Mouse (Mus musculus) midbrain, embryonic 11.5 days (tissue): ENCODE measurements at regions not wholly inside any gene's neighbourhood (a gene's known extent, or its start where the extent isn't known, plus 50 kb on each side); places are given as distances from the start of the nearest gene placed in this dataset.

Experiments
- ATAC-seq: fragments of 200-750 bp; cut with Nextera tagmentation; 2 replicates; pipeline ENCODE4 v1.8.0; 2017; ENCODE audit warnings: moderate TSS enrichment, moderate library complexity; ENCODE audit not compliant: low FRiP score
- DNase-seq: peaks from one replicate; pipeline ENCODE4 v3.0.0; 2015; ENCODE audit warnings: low spot score; ENCODE audit errors: missing footprints
- H3K27ac ChIP-seq: fragments of 300-500 bp; sonication (generic); 2 replicates; pipeline ENCODE4 v1.5.1; 2014; ENCODE audit warnings: low read depth, low read length
- H3K27me3 ChIP-seq: fragments of 300-500 bp; sonication (generic); 2 replicates; pipeline ENCODE4 v1.6.1; 2014; ENCODE audit warnings: mild to moderate bottlenecking, low read length, moderate library complexity, mixed read lengths; ENCODE audit not compliant: control insufficient read depth, insufficient read depth
- H3K36me3 ChIP-seq: fragments of 300-500 bp; sonication (generic); 2 replicates; pipeline ENCODE4 v1.6.1; 2014; ENCODE audit warnings: mild to moderate bottlenecking, low read length, moderate library complexity, mixed read lengths; ENCODE audit not compliant: control insufficient read depth, insufficient read depth
- H3K4me1 ChIP-seq: fragments of 300-500 bp; sonication (generic); 2 replicates; pipeline ENCODE4 v1.6.1; 2014; ENCODE audit warnings: low read length; ENCODE audit not compliant: control insufficient read depth, insufficient read depth
- H3K4me2 ChIP-seq: fragments of 300-500 bp; sonication (generic); 2 replicates; pipeline ENCODE4 v1.6.1; 2014; ENCODE audit warnings: mild to moderate bottlenecking, moderate library complexity
- H3K4me3 ChIP-seq: fragments of 300-500 bp; sonication (generic); 2 replicates; pipeline ENCODE4 v1.5.1; 2014; ENCODE audit warnings: low read depth, low read length
- H3K9ac ChIP-seq: fragments of 300-500 bp; sonication (generic); 2 replicates; pipeline ENCODE4 v1.6.1; 2014; ENCODE audit warnings: low read length
- H3K9me3 ChIP-seq: fragments of 300-500 bp; sonication (generic); 2 replicates; pipeline ENCODE4 v1.6.1; 2016; ENCODE audit warnings: low read length; ENCODE audit not compliant: control insufficient read depth
- WGBS: fragments of 180-500 bp; shearing (Covaris S2); extraction: QIAGEN DNeasy Blood & Tissue Kit; methylation state at CpG from one replicate; pipeline ENCODE4 v1.1.7; 2014; 5-methylcytosine and 5-hydroxymethylcytosine counted together

DNA sequence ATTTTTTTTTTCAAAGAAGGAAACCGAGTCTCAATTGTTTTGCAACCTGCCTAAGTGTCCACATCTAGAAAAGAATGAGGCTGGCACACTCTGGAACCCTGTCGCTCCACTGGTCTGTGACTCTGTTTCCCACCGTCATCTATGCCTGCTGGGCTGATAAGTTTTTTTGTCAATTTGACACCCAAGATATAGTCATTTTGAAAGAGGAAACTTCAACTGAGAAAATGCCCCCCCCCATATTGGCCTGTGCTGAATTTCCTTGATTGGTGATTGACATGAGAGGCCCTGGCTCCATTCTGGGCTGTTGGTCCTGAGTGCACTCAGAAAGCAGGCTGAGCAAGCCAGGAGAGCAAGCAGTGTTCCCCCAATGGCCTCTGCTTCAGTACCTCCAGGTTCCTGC is 71.6 kb upstream of the Vps8 start:
- Histone ChIP-seq H3K27ac (no peak overlapping the region), H3K27me3 (no peaks in the 10 kb centered on the region), H3K4me1 (peaks cover 5% of the 10 kb centered on the region; the same call in 1 of the 2 replicates), H3K9me3 (no peaks in the 10 kb centered on the region), H3K9ac (no peak overlapping the region), H3K4me3 (no peak overlapping the region), H3K4me2 (no peak overlapping the region), H3K36me3 (no peaks in the 10 kb centered on the region)
- no peak for ATAC-seq
- WGBS, result 85% methylated on average over 3 of the region's 3 CpGs
- no peak for DNase-seq

DNA sequence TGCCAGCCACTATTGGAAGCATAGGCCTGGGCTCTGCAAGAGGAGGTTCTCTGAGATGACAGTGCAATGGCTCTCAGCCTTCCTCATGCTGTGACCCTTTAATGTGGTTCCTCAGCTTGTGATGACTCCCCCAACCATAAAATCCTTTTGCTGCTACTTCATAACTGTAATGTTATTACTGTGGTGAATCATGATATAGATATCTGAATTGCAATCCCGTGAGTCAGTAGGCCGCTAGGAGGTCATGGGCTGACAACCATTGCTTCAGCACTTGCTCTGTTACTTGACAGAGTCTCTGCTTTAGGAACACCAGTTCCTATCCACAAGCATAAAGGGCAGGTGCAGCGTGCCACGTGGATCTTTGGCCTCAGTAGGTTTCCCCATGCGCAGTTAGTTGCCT is 69.8 kb upstream of the Vps8 start:
- WGBS, result 47% methylated on average over 5 of the region's 5 CpGs
- H3K4me1 ChIP-seq, result peaks cover 5% of the 10 kb centered on the region
- H3K4me3 ChIP-seq, result no peak overlapping the region
- DNase-seq (no peak), ATAC-seq (no peak)
- no peaks in the 10 kb centered on the region for H3K36me3 ChIP-seq
- H3K27me3 ChIP-seq, result no peaks in the 10 kb centered on the region
- H3K27ac ChIP-seq, result no peak overlapping the region
- H3K9me3 ChIP-seq, result no peaks in the 10 kb centered on the region
- H3K9ac ChIP-seq, result no peak overlapping the region
- H3K4me2 ChIP-seq, result no peak overlapping the region

DNA sequence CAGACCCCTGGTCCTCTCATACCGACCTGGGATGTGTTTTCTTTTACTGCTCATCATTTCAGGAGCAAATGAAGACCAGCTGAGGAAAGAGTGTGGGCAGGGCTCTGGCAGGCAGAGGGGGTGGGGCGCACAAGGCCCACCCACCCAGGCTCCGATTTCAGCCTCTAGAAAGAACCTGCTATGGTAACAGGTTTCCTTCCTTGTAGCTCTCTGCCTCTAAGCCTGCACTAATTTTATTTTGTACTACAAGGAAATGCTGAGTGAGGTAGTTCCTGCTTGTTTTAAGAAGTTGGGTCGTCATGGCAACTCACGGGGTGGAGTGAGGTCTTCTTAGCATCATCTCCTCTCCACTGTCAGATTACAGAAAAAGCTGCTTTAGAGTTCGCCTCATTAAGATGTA is 69.4 kb upstream of the Vps8 start:
- Histone ChIP-seq H3K27me3 (no peaks in the 10 kb centered on the region), H3K27ac (no peak overlapping the region), H3K4me2 (no peak overlapping the region), H3K36me3 (no peaks in the 10 kb centered on the region), H3K9me3 (no peaks in the 10 kb centered on the region), H3K9ac (no peak overlapping the region), H3K4me1 (peaks cover 5% of the 10 kb centered on the region), H3K4me3 (no peak overlapping the region)
- 22% methylated on average over 6 of the region's 6 CpGs for WGBS
- DNase-seq (no peak), ATAC-seq (no peak)

DNA sequence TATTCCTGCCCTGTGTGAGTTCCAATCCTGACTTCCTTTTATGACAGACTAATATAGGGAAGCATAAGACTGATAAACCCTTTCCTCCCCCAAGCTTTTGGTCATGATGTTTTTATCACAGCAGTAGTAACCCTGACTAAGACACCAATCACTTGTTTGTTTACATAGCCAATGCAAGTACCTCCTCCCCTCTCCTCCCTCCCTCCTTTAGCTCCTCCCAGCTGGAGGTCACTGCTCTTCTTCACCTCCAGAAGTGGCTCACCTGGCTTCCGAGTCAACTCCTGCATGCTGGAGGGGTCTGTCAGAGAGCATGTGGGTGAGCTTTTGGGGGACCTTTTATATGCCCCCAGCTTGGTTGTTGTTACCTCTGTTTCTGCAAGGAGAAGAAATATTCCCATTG is 67.3 kb upstream of the Vps8 start:
- Histone ChIP-seq H3K27ac (no peak overlapping the region), H3K4me2 (no peak overlapping the region), H3K9me3 (no peaks in the 10 kb centered on the region), H3K4me3 (no peak overlapping the region), H3K27me3 (no peaks in the 10 kb centered on the region), H3K36me3 (no peaks in the 10 kb centered on the region), H3K4me1 (peaks cover 5% of the 10 kb centered on the region), H3K9ac (no peak overlapping the region)
- no peak for DNase-seq
- no peak for ATAC-seq
- 93% methylated on average over 1 of the region's 1 CpGs for WGBS

DNA sequence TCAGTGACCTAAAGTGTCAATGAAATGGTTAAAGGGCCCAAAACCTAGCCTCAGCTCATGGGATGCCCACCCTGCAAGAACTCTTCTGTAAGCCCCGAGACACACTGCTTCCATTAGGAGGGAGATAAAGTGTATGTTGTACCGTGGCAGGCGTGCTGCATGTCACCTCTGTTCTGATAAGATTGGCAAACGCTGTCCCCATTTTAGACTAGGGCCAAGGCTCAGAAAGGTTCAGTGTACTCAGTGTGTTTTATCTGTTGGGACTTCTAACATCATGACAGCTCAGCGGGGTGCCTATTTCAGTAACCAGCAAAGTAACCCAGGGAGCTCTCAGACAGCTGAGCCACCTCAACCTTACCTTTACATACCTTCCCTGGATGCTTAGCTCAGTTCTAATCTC is 65.5 kb upstream of the Vps8 start:
- ATAC-seq (no peak), DNase-seq (no peak)
- peaks cover 5% of the 10 kb centered on the region for H3K4me1 ChIP-seq
- no peak overlapping the region for H3K4me3 ChIP-seq
- WGBS, result 73% methylated on average over 5 of the region's 5 CpGs
- no peaks in the 10 kb centered on the region for H3K9me3 ChIP-seq
- no peaks in the 10 kb centered on the region for H3K27me3 ChIP-seq
- no peaks in the 10 kb centered on the region for H3K36me3 ChIP-seq
- no peak overlapping the region for H3K4me2 ChIP-seq
- no peak overlapping the region for H3K27ac ChIP-seq
- no peak overlapping the region for H3K9ac ChIP-seq

DNA sequence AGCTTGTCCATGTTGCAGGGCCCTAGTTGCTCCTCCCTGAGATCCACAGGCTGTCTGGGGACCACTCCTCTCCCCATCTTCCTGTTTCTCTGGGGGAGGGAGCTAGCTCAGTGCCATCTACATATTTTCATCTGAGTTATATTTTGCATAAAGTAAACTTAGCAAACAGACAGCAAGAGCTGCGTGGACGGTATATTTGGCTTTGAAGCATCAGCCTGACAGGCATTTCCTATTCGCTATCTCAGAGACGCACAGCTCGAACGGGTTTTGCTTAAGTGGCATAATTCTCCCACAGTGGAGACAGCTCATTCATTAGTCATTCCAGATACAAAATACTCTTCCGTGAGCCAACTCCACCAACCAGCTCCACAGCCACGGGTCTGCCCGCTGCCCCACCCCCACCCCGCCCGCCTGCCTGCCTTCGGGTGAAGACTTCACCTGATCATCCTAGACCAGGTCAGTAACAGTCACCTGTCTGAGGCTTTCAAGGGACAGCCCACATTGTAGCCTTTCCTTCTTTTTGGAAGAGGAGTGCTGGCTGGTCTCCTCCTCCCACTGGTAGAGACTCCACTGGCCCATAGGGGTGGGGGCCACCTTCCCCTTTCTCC is 64.5 kb upstream of the Vps8 start:
- Histone ChIP-seq H3K36me3 (no peaks in the 10 kb centered on the region), H3K4me3 (no peak overlapping the region), H3K9ac (no peak overlapping the region), H3K4me1 (peaks cover 3% of the 10 kb centered on the region), H3K9me3 (no peaks in the 10 kb centered on the region), H3K4me2 (no peak overlapping the region), H3K27ac (no peak overlapping the region), H3K27me3 (no peaks in the 10 kb centered on the region)
- no peak for DNase-seq
- 79% methylated on average over 12 of the region's 12 CpGs for WGBS
- no peak for ATAC-seq

DNA sequence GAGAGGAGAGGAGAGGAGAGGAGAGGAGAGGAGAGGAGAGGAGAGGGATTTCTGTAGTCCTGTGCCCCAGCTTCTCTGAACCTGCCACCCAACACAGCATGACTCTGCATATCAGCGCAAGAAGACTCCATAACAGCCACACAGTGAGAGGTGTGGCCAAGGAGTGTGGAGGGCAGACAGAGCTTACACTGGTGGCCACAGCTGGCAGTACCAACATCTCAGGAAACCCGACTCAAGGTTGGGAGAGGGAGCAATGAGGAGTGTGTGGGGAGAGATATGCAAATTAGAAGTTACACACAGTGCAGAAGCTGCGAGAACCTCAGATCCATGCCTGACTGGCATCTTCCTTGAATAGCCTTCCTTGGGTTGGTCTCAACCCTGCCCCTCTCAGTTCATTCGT is 63.5 kb upstream of the Vps8 start:
- no peak overlapping the region for H3K9ac ChIP-seq
- no peak for DNase-seq
- H3K4me2 ChIP-seq, result no peak overlapping the region
- WGBS, result 75% methylated on average over 4 of the region's 4 CpGs
- H3K27me3 ChIP-seq, result no peaks in the 10 kb centered on the region
- no peaks in the 10 kb centered on the region for H3K9me3 ChIP-seq
- H3K27ac ChIP-seq, result no peak overlapping the region
- no peaks in the 10 kb centered on the region for H3K36me3 ChIP-seq
- H3K4me1 ChIP-seq, result no peaks in the 10 kb centered on the region; the same call in 1 of the 2 replicates
- no peak for ATAC-seq
- no peak overlapping the region for H3K4me3 ChIP-seq

DNA sequence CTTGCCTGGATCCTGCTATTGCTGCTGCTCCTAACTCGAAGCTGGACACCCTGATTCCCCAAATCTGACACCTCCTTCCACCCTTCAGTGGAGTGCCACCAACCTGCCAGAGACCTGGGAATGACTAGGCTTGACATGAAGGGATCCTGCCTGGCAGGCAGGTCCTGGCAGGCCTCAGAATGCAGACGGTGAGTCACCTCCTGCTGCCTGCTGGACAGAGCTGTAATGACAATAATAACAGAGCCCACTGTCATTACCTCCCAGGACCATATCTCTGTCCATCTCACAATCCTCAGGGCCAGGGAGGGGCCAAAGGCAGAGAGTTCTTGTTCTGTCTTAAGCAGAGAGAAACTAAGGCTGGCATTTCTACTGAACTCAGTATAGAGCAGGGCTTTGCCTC is 61.5 kb upstream of the Vps8 start:
- H3K36me3 ChIP-seq, result no peaks in the 10 kb centered on the region
- WGBS, result 59% methylated on average over 2 of the region's 2 CpGs
- no peak overlapping the region for H3K9ac ChIP-seq
- no peak overlapping the region for H3K27ac ChIP-seq
- DNase-seq (no peak), ATAC-seq (no peak)
- H3K27me3 ChIP-seq, result no peaks in the 10 kb centered on the region
- H3K4me3 ChIP-seq, result no peak overlapping the region
- H3K4me1 ChIP-seq, result peaks cover 3% of the 10 kb centered on the region
- H3K4me2 ChIP-seq, result no peak overlapping the region
- H3K9me3 ChIP-seq, result no peaks in the 10 kb centered on the region

DNA sequence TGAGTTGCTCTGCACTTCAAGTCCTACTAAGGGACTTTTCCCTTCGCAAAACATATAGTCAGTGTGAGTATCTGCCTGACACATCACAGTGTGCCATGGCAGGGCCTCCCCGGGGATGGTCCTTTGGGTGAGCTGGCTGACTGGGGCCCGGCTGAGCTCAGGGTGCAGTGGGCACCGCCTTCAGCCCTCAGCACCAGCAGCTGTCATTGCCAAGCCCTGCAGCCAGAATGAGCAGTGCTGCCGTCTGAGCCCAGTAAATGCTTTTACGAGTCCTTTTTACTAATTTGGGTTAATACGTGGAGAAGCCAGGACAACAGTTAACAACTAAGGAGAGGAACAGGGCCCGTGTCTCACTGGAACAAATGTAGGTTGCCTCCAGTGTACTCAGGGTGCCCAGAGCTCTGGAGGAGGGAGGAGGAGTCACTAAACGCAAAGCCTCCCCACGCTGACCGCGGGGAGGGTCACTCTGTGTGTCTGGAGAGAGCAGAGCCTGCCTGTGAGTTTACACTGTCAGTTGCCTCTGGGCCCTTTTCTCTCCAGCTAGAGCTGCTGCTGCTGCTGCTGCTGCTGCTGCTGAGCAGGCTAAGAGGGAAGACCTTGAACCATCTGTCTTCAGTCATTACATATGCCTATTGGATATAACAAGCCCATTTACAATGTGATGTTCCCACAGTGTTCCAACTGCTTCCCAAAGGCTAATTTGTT is 60.1 kb upstream of the Vps8 start:
- Histone ChIP-seq H3K27ac (no peak overlapping the region), H3K9me3 (no peaks in the 10 kb centered on the region), H3K4me1 (peaks cover 3% of the 10 kb centered on the region; the same call in 1 of the 2 replicates), H3K4me2 (no peak overlapping the region), H3K9ac (no peak overlapping the region), H3K4me3 (no peak overlapping the region), H3K36me3 (no peaks in the 10 kb centered on the region), H3K27me3 (no peaks in the 10 kb centered on the region)
- ATAC-seq (0 out of 2 replicates have a peak, but pooled peaks have one; percentile 33), DNase-seq (no peak)
- 60% methylated on average over 12 of the region's 12 CpGs for WGBS
